Mouse (Mus musculus): Measurements from ENCODE around the gene Tuba8.

- TF ChIP-seq CTCF (conservative IDR thresholded peaks at IDR 0.05; ENCODE audit: insufficient read depth, insufficient read length, low read depth, low read length) (no peak), POLR2A (IDR thresholded peaks at IDR 0.05; ENCODE audit: low read depth, low read length) (peak; percentile 28)
These were observed 26.9 kb upstream of the Tuba8 start, which contains the start of gene Pex26 for GRCm38 (mm10) chr6:121183414-121184173.

Data from kidney, adult 2 months (tissue).